Mouse (Mus musculus): Measurements from ENCODE around the gene Lyrm4. TPM values are rescaled to one million over a fixed set of nuclear protein-coding genes. Genes with fewer than 3 reads are reported as not detected.

Gene Lyrm4
- polyA plus RNA-seq, 1 experiment from 2014 or later, result 41.7 TPM

GRCm38 (mm10) chr13:35946659-35947353 lies 170.5 kb downstream of the Lyrm4 start:
- H3K9ac ChIP-seq (ENCODE audit: low read depth, low read length), result no peak overlapping the region
- H3K4me2 ChIP-seq, result no peak overlapping the region
- 64% methylated on average over 20 of the region's 20 CpGs for WGBS
- peaks cover 5% of the 10 kb centered on the region for H3K4me1 ChIP-seq (replicated peaks; ENCODE audit: control insufficient read depth, insufficient read depth, low read length)
- H3K27ac ChIP-seq (ENCODE audit: low read depth, low read length), result no peak overlapping the region
- H3K36me3 ChIP-seq (ENCODE audit: control insufficient read depth, insufficient read depth, low read length), result no peaks in the 10 kb centered on the region
- H3K4me3 ChIP-seq (ENCODE audit: low read depth, low read length), result no peak overlapping the region
- peaks cover 6% of the 10 kb centered on the region for H3K27me3 ChIP-seq (replicated peaks; ENCODE audit: control insufficient read depth, insufficient read depth, low read length)
- ATAC-seq (replicated peaks; ENCODE audit: low FRiP score), result no peak
- no peak for DNase-seq (ENCODE audit: low spot score)
- no peaks in the 10 kb centered on the region for H3K9me3 ChIP-seq (ENCODE audit: control insufficient read depth, low read length)

- no peak overlapping the region for H3K27ac ChIP-seq (ENCODE audit: low read depth, low read length)
- H3K4me3 ChIP-seq (ENCODE audit: low read depth, low read length), result no peak overlapping the region
- no peaks in the 10 kb centered on the region for H3K9me3 ChIP-seq (ENCODE audit: control insufficient read depth, low read length)
- no peaks in the 10 kb centered on the region for H3K36me3 ChIP-seq (ENCODE audit: control insufficient read depth, insufficient read depth, low read length)
- no peak overlapping the region for H3K4me2 ChIP-seq
- no peak for DNase-seq (ENCODE audit: low spot score)
- no peaks in the 10 kb centered on the region for H3K4me1 ChIP-seq (replicated peaks; ENCODE audit: control insufficient read depth, insufficient read depth, low read length)
- no peak for ATAC-seq (replicated peaks; ENCODE audit: low FRiP score)
- no peak overlapping the region for H3K9ac ChIP-seq (ENCODE audit: low read depth, low read length)
- no peaks in the 10 kb centered on the region for H3K27me3 ChIP-seq (replicated peaks; ENCODE audit: control insufficient read depth, insufficient read depth, low read length)
- 58% methylated on average over 5 of the region's 5 CpGs for WGBS
Measured at GRCm38 (mm10) chr13:35940934-35941333, 176.4 kb downstream of the Lyrm4 start.

- Histone ChIP-seq H3K27me3 (replicated peaks; ENCODE audit: control insufficient read depth, insufficient read depth, low read length) (no peaks in the 10 kb centered on the region), H3K4me3 (ENCODE audit: low read depth, low read length) (no peak overlapping the region), H3K4me1 (replicated peaks; ENCODE audit: control insufficient read depth, insufficient read depth, low read length) (no peaks in the 10 kb centered on the region), H3K9me3 (ENCODE audit: control insufficient read depth, low read length) (no peaks in the 10 kb centered on the region), H3K4me2 (no peak overlapping the region), H3K27ac (ENCODE audit: low read depth, low read length) (no peak overlapping the region), H3K9ac (ENCODE audit: low read depth, low read length) (no peak overlapping the region), H3K36me3 (ENCODE audit: control insufficient read depth, insufficient read depth, low read length) (no peaks in the 10 kb centered on the region)
- DNase-seq (ENCODE audit: low spot score), result no peak
- ATAC-seq (replicated peaks; ENCODE audit: low FRiP score), result no peak
- 55% methylated on average over 18 of the region's 18 CpGs for WGBS
Measured at GRCm38 (mm10) chr13:35939871-35940665, 177.3 kb downstream of the Lyrm4 start.

- no peak for ATAC-seq (replicated peaks; ENCODE audit: low FRiP score)
- WGBS, result 78% methylated on average over 2 of the region's 2 CpGs
- H3K4me2 ChIP-seq, result no peak overlapping the region
Measured at GRCm38 (mm10) chr13:35937991-35938390, 179.3 kb downstream of the Lyrm4 start.

More at GRCm38 (mm10) chr13:35937991-35938390, 179.3 kb downstream of the Lyrm4 start:
- Histone ChIP-seq H3K9ac (ENCODE audit: low read depth, low read length) (no peak overlapping the region), H3K27ac (ENCODE audit: low read depth, low read length) (no peak overlapping the region), H3K4me3 (ENCODE audit: low read depth, low read length) (no peak overlapping the region), H3K27me3 (replicated peaks; ENCODE audit: control insufficient read depth, insufficient read depth, low read length) (no peaks in the 10 kb centered on the region), H3K9me3 (ENCODE audit: control insufficient read depth, low read length) (no peaks in the 10 kb centered on the region), H3K36me3 (ENCODE audit: control insufficient read depth, insufficient read depth, low read length) (no peaks in the 10 kb centered on the region), H3K4me1 (replicated peaks; ENCODE audit: control insufficient read depth, insufficient read depth, low read length) (no peaks in the 10 kb centered on the region)
- DNase-seq (ENCODE audit: low spot score), result no peak

Other genes with a start within 250 kb of the Lyrm4 start
- gene Rpp40, start 211.2 kb downstream of the Lyrm4 start, polyA plus RNA-seq (2014; fragmentation: Nextera tagmentation; extraction: Ambion mirVana), result 22.8 and 26.3 TPM in 2 replicates
- gene Ppp1r3g, start 158.7 kb downstream of the Lyrm4 start, polyA plus RNA-seq (2014; fragmentation: Nextera tagmentation; extraction: Ambion mirVana), result 1.0 and 1.3 TPM in 2 replicates
- 27.7 and 31.0 TPM in 2 replicates for gene Fars2, start 114 bp downstream of the Lyrm4 start, polyA plus RNA-seq (2014; fragmentation: Nextera tagmentation; extraction: Ambion mirVana)

Data from liver, embryonic 11.5 days (tissue).